Mouse (Mus musculus): ENCODE measurements around the gene Foxred1.

GRCm38 (mm10) chr9:35173331-35173730 lies 37.5 kb downstream of the Foxred1 start:
- no peak for TF ChIP-seq CTCF (IDR thresholded peaks at IDR 0.05; ENCODE audit: extremely low read depth, insufficient read depth, insufficient read length, insufficient replicate concordance)
- TF ChIP-seq POLR2A (IDR thresholded peaks at IDR 0.05; ENCODE audit: low read depth, low read length): no peak

Measured in spleen, adult 2 months (tissue).